Mouse (Mus musculus) embryonic facial prominence, embryonic 15.5 days (tissue): ENCODE measurements around the gene Gm21887. TPM values are rescaled to one million over a fixed set of nuclear protein-coding genes. Genes with fewer than 3 reads are reported as not detected.
"Not testable (repeated sequence)": the region's sequence is repeated elsewhere in the genome, so short reads cannot be mapped to it uniquely, and the experiment has no call there.

ENCODE experiments used
- ATAC-seq: fragments of 200-750 bp; cut with Nextera tagmentation; 2 replicates; pipeline ENCODE4 v1.8.0; 2017; ENCODE audit warnings: low read depth, moderate TSS enrichment; ENCODE audit not compliant: insufficient number of reproducible peaks, low FRiP score, low TSS enrichment
- H3K27ac ChIP-seq: fragments of 300-500 bp; sonication (generic); replicated peaks from 2 replicates; pipeline ENCODE4 v1.5.1; 2015; ENCODE audit warnings: mild to moderate bottlenecking, inconsistent platforms
- H3K27me3 ChIP-seq: fragments of 300-500 bp; sonication (generic); 2 replicates; pipeline ENCODE4 v1.6.1; 2015; ENCODE audit warnings: inconsistent platforms
- H3K36me3 ChIP-seq: fragments of 300-500 bp; sonication (generic); 2 replicates; pipeline ENCODE4 v1.6.1; 2015; ENCODE audit warnings: mild to moderate bottlenecking, inconsistent platforms
- H3K4me1 ChIP-seq: fragments of 300-500 bp; sonication (generic); 2 replicates; pipeline ENCODE4 v1.6.1; 2015; ENCODE audit warnings: inconsistent platforms
- H3K4me2 ChIP-seq: fragments of 300-500 bp; sonication (generic); replicated peaks from 2 replicates; pipeline ENCODE4 v1.6.1; 2015; ENCODE audit warnings: mild to moderate bottlenecking, inconsistent platforms
- H3K4me3 ChIP-seq: fragments of 300-500 bp; sonication (generic); replicated peaks from 2 replicates; pipeline ENCODE4 v1.5.1; 2015; ENCODE audit warnings: mild to moderate bottlenecking, inconsistent platforms
- H3K9ac ChIP-seq: fragments of 300-500 bp; sonication (generic); 2 replicates; pipeline ENCODE4 v1.6.1; 2015; ENCODE audit warnings: inconsistent platforms
- H3K9me3 ChIP-seq: fragments of 300-500 bp; sonication (generic); replicated peaks from 2 replicates; pipeline ENCODE4 v1.6.1; 2016; ENCODE audit warnings: inconsistent platforms
- WGBS: fragments of 180-500 bp; shearing (Covaris S2); methylation state at CpG from one replicate; pipeline ENCODE4 v1.1.7; 2015; 5-methylcytosine and 5-hydroxymethylcytosine counted together
- polyA plus RNA-seq: library from polyadenylated mRNA; unstranded; fragments of >200 nt; fragmentation: Nextera tagmentation; extraction: Ambion mirVana; gene quantifications from 2 replicates; pipeline ENCODE4 v1.2.1, GENCODE M21; 2015

Gm21887 gene
- polyA plus RNA-seq, 1 experiment from 2014 or later = 190 TPM

GRCm38 (mm10) chrX:169992951-169993547 is 16.4 kb upstream of the Gm21887 start:
- H3K4me1 ChIP-seq, ATAC-seq, H3K4me2 ChIP-seq, H3K4me3 ChIP-seq, H3K9ac ChIP-seq, H3K27me3 ChIP-seq, H3K27ac ChIP-seq: not testable (repeated sequence)
- Histone ChIP-seq H3K36me3 (peaks cover 19% of the 10 kb centered on the region), H3K9me3 (peaks cover 21% of the 10 kb centered on the region)
- WGBS = no CpG with 5 or more reads among the region's 8 CpGs

- not testable (repeated sequence) for H3K27ac ChIP-seq, H3K27me3 ChIP-seq, ATAC-seq, H3K36me3 ChIP-seq, H3K9ac ChIP-seq, H3K4me3 ChIP-seq, H3K4me2 ChIP-seq, H3K4me1 ChIP-seq
- H3K9me3 ChIP-seq = peaks cover 12% of the 10 kb centered on the region
- 9% methylated on average over 3 of the region's 33 CpGs for WGBS
Observed at GRCm38 (mm10) chrX:169994011-169994865, 15.2 kb upstream of the Gm21887 start.

- not testable (repeated sequence) for H3K9ac ChIP-seq, H3K9me3 ChIP-seq, H3K27me3 ChIP-seq, H3K27ac ChIP-seq, ATAC-seq, H3K36me3 ChIP-seq, H3K4me1 ChIP-seq, H3K4me2 ChIP-seq, H3K4me3 ChIP-seq
- WGBS = 32% methylated on average over 2 of the region's 2 CpGs
Observed at GRCm38 (mm10) chrX:169994866-169995711, 14.4 kb upstream of the Gm21887 start.

- ATAC-seq, H3K36me3 ChIP-seq, H3K27ac ChIP-seq, H3K4me1 ChIP-seq, H3K4me2 ChIP-seq, H3K27me3 ChIP-seq, H3K9ac ChIP-seq, H3K4me3 ChIP-seq, H3K9me3 ChIP-seq: not testable (repeated sequence)
- 0% methylated on average over 1 of the region's 17 CpGs for WGBS
Observed at GRCm38 (mm10) chrX:169995909-169996521, 13.4 kb upstream of the Gm21887 start.

GRCm38 (mm10) chrX:169996926-169997325 is 12.5 kb upstream of the Gm21887 start:
- not testable (repeated sequence) for H3K4me2 ChIP-seq, H3K4me3 ChIP-seq, H3K4me1 ChIP-seq, H3K36me3 ChIP-seq, H3K9ac ChIP-seq, H3K9me3 ChIP-seq, H3K27me3 ChIP-seq, H3K27ac ChIP-seq, ATAC-seq
- WGBS = no CpG with 5 or more reads among the region's 46 CpGs

- ATAC-seq, H3K9ac ChIP-seq, H3K27me3 ChIP-seq, H3K27ac ChIP-seq, H3K36me3 ChIP-seq, H3K4me1 ChIP-seq, H3K9me3 ChIP-seq: not testable (repeated sequence)
- Histone ChIP-seq H3K4me2 (peak overlapping the region; percentile 41), H3K4me3 (peak overlapping the region; percentile 24)
- 45% methylated on average over 4 of the region's 40 CpGs for WGBS
Observed at GRCm38 (mm10) chrX:169997456-169997853, 12.0 kb upstream of the Gm21887 start.

GRCm38 (mm10) chrX:169997854-169998456 is 11.5 kb upstream of the Gm21887 start:
- H3K9ac ChIP-seq, H3K27ac ChIP-seq, H3K9me3 ChIP-seq, H3K27me3 ChIP-seq, H3K36me3 ChIP-seq, H3K4me1 ChIP-seq: not testable (repeated sequence)
- Histone ChIP-seq H3K4me2 (peak overlapping the region; percentile 41), H3K4me3 (peak overlapping the region; percentile 24)
- WGBS = no CpG with 5 or more reads among the region's 37 CpGs
- peak; percentile 66; the same call in 1 of the 2 replicates for ATAC-seq

- not testable (repeated sequence) for H3K4me3 ChIP-seq, H3K36me3 ChIP-seq, H3K9ac ChIP-seq, H3K4me2 ChIP-seq, H3K4me1 ChIP-seq, ATAC-seq, H3K9me3 ChIP-seq, H3K27ac ChIP-seq, H3K27me3 ChIP-seq
- WGBS = 6% methylated on average over 2 of the region's 4 CpGs
Observed at GRCm38 (mm10) chrX:169998559-169999219, 10.8 kb upstream of the Gm21887 start.

- H3K9ac ChIP-seq, H3K27ac ChIP-seq, H3K4me2 ChIP-seq, H3K4me1 ChIP-seq, ATAC-seq, H3K4me3 ChIP-seq, H3K27me3 ChIP-seq, H3K36me3 ChIP-seq, H3K9me3 ChIP-seq: not testable (repeated sequence)
- WGBS = 38% methylated on average over 6 of the region's 11 CpGs
Observed at GRCm38 (mm10) chrX:169999226-169999883, 10.1 kb upstream of the Gm21887 start.
